Mouse (Mus musculus): ENCODE measurements around the gene Sirt5. TPM values are rescaled to one million over a fixed set of nuclear protein-coding genes. Genes with fewer than 3 reads are reported as not detected.

The Sirt5 gene
- total RNA-seq (2021), result 10 to 100 TPM; 27.9 to 29.1 TPM
- long read RNA-seq, experiment 1, transcript Sirt5-211 (9 exons, 1,398 nt), result major isoform, 26 of 36 reads
- long read RNA-seq, experiment 1, partial matches to known transcripts, result 2 of 36 reads
- long read RNA-seq, experiment 1, other reads (novel, unspliced or antisense), result 8 of 36 reads
- long read RNA-seq, experiment 2, transcript Sirt5-211 (9 exons, 1,398 nt), result major isoform, 20 of 38 reads
- long read RNA-seq, experiment 2, partial matches to known transcripts, result 3 of 38 reads
- long read RNA-seq, experiment 2, other reads (novel, unspliced or antisense), result 10 of 38 reads

GRCm38 (mm10) chr13:43364985-43365824 is at the start of gene Sirt5:
TSS of gene Sirt5 (plus strand) at chr13:43365496.
- peak; percentile 73 to 86 for DNase-seq (ENCODE audit: low spot score in 2 of 2)

- no peak for DNase-seq (ENCODE audit: low spot score in 2 of 2)
These were observed 47.9 kb upstream of the Sirt5 start for GRCm38 (mm10) chr13:43317411-43317810.

- no peak for DNase-seq (ENCODE audit: low spot score in 2 of 2)
These were observed 45.9 kb upstream of the Sirt5 start for GRCm38 (mm10) chr13:43319396-43319795.

- DNase-seq (ENCODE audit: low spot score in 2 of 2), result no peak
These were observed 43.8 kb upstream of the Sirt5 start for GRCm38 (mm10) chr13:43321492-43321891.

- no peak for DNase-seq (ENCODE audit: low spot score in 2 of 2)
These were observed 39.9 kb upstream of the Sirt5 start for GRCm38 (mm10) chr13:43325427-43325826.

- no peak for DNase-seq (ENCODE audit: low spot score in 2 of 2)
These were observed 33.4 kb upstream of the Sirt5 start for GRCm38 (mm10) chr13:43331721-43332444.

GRCm38 (mm10) chr13:43332591-43332990 is 32.7 kb upstream of the Sirt5 start:
- DNase-seq (ENCODE audit: low spot score in 2 of 2), result no peak

GRCm38 (mm10) chr13:43336425-43337221 is 28.7 kb upstream of the Sirt5 start:
- DNase-seq (ENCODE audit: low spot score in 2 of 2), result no peak

- no peak for DNase-seq (ENCODE audit: low spot score in 2 of 2)
These were observed 27.3 kb upstream of the Sirt5 start for GRCm38 (mm10) chr13:43338001-43338400.

- DNase-seq (ENCODE audit: low spot score in 2 of 2), result no peak
These were observed 26.7 kb upstream of the Sirt5 start for GRCm38 (mm10) chr13:43338632-43339031.

GRCm38 (mm10) chr13:43346825-43347224 is 18.5 kb upstream of the Sirt5 start:
- no peak for DNase-seq (ENCODE audit: low spot score in 2 of 2)

- no peak for DNase-seq (ENCODE audit: low spot score in 2 of 2)
These were observed 15.9 kb upstream of the Sirt5 start for GRCm38 (mm10) chr13:43349376-43349775.

- no peak for DNase-seq (ENCODE audit: low spot score in 2 of 2)
These were observed 14.7 kb upstream of the Sirt5 start for GRCm38 (mm10) chr13:43350489-43351169.

- no peak for DNase-seq (ENCODE audit: low spot score in 2 of 2)
These were observed 11.9 kb upstream of the Sirt5 start for GRCm38 (mm10) chr13:43353356-43353755.

- no peak for DNase-seq (ENCODE audit: low spot score in 2 of 2)
These were observed 10.9 kb upstream of the Sirt5 start for GRCm38 (mm10) chr13:43354362-43354761.

- no peak for DNase-seq (ENCODE audit: low spot score in 2 of 2)
These were observed 8.8 kb upstream of the Sirt5 start for GRCm38 (mm10) chr13:43356346-43357125.

- no peak for DNase-seq (ENCODE audit: low spot score in 2 of 2)
These were observed 4.8 kb upstream of the Sirt5 start for GRCm38 (mm10) chr13:43360534-43360933.

GRCm38 (mm10) chr13:43362353-43362752 is 2.9 kb upstream of the Sirt5 start:
- DNase-seq (ENCODE audit: low spot score in 2 of 2), result no peak

- no peak for DNase-seq (ENCODE audit: low spot score in 2 of 2)
These were observed 509 bp downstream of the Sirt5 start for GRCm38 (mm10) chr13:43365825-43366184.

GRCm38 (mm10) chr13:43370063-43370462 is 4.8 kb downstream of the Sirt5 start:
- DNase-seq (ENCODE audit: low spot score in 2 of 2), result no peak

Data from adrenal gland, postnatal 4 days (tissue).